In the genomic region with DNA sequence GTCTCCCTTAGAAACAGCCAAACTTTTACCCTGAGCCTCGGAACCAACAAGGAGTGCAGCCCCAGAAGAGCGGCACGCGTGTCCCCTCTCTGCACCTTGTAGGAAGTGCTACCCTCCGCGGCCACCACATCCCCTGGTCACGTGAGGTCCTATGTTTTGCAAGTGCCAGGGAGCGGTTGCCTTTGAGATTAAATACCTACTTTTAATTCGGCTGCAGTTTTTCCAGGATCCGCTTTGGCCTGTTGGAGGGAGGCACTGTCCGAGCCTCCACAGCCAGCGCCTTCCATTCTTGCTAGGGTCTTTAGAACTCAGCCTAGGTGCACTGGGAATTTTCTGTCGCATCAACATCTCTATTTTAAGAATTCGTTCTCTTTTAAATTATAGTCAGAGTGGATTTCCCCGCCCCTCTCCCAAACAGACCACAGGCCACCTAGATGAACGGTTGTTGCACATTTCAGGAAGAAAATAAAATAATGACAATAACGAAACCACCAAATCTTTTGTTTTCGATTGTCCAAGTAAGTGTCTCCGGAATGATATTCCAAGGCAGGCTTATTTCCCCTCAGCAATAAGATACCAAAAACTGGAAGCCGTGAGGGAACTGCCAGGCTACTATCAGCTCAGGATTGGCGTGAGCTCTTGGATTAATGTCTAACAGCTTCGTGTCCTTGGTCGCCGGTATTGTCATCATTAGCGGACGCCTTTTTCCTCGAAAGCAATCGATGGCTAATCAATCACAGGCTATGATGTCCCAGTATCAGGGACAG, we compare ENCODE assay signal across 8 mouse cellular contexts. TPM values are rescaled to one million over a fixed set of nuclear protein-coding genes. Genes with fewer than 3 reads are reported as not detected.
DNase-seq lines count a peak whose midpoint lies in the region; ATAC-seq and TF ChIP-seq lines count a peak whose summit lies in the region.

No protein-coding gene starts in this region.

- peaks cover 15% of the 10 kb centered on the region for H3K4me1 ChIP-seq in forebrain, embryonic 12.5 days
- H3K4me1 ChIP-seq in forebrain, embryonic 16.5 days (replicated peaks; ENCODE audit: control insufficient read depth, insufficient read depth, low read length): peaks cover 19% of the 10 kb centered on the region
- H3K4me1 ChIP-seq in embryonic facial prominence, embryonic 12.5 days: peaks cover 6% of the 10 kb centered on the region; the same call in 1 of the 2 replicates
- H3K4me1 ChIP-seq in hindbrain, postnatal 0 days (ENCODE audit: insufficient read depth, low read length): no peaks in the 10 kb centered on the region
- 0 out of 2 replicates have a peak, but pooled peaks cover 1% of the 10 kb centered on the region for H3K4me1 ChIP-seq in lung, embryonic 14.5 days (ENCODE audit: insufficient read depth)
- H3K4me1 ChIP-seq in neural tube, embryonic 14.5 days (ENCODE audit: control insufficient read depth, insufficient read depth, low read length): 0 out of 2 replicates have a peak, but pooled peaks cover 3% of the 10 kb centered on the region

- H3K36me3 ChIP-seq in forebrain, embryonic 12.5 days (replicated peaks): no peaks in the 10 kb centered on the region
- no peaks in the 10 kb centered on the region for H3K36me3 ChIP-seq in forebrain, embryonic 16.5 days (ENCODE audit: control insufficient read depth, insufficient read depth)
- H3K36me3 ChIP-seq in embryonic facial prominence, embryonic 12.5 days: no peaks in the 10 kb centered on the region
- H3K36me3 ChIP-seq in hindbrain, postnatal 0 days (ENCODE audit: insufficient read depth, low read length): no peaks in the 10 kb centered on the region
- 0 out of 2 replicates have a peak, but pooled peaks cover 6% of the 10 kb centered on the region for H3K36me3 ChIP-seq in lung, embryonic 14.5 days (ENCODE audit: insufficient read depth)
- H3K36me3 ChIP-seq in neural tube, embryonic 14.5 days (ENCODE audit: control insufficient read depth, insufficient read depth, low read length): no peaks in the 10 kb centered on the region

- peaks cover 97% of the 10 kb centered on the region for H3K27me3 ChIP-seq in forebrain, embryonic 12.5 days
- H3K27me3 ChIP-seq in forebrain, embryonic 16.5 days (replicated peaks; ENCODE audit: control insufficient read depth, insufficient read depth, low read length): peaks cover 66% of the 10 kb centered on the region
- peaks cover 78% of the 10 kb centered on the region for H3K27me3 ChIP-seq in embryonic facial prominence, embryonic 12.5 days
- peaks cover 36% of the 10 kb centered on the region for H3K27me3 ChIP-seq in hindbrain, postnatal 0 days (ENCODE audit: insufficient read depth, low read length)
- peaks cover 68% of the 10 kb centered on the region for H3K27me3 ChIP-seq in lung, embryonic 14.5 days (ENCODE audit: insufficient read depth, low read length)
- H3K27me3 ChIP-seq in neural tube, embryonic 14.5 days (ENCODE audit: control insufficient read depth, insufficient read depth, low read length): peaks cover 40% of the 10 kb centered on the region

- no peak for ATAC-seq in forebrain, embryonic 12.5 days (ENCODE audit: low FRiP score)
- no peak for ATAC-seq in forebrain, embryonic 16.5 days
- no peak for ATAC-seq in embryonic facial prominence, embryonic 12.5 days (ENCODE audit: insufficient number of reproducible peaks, insufficient read depth, low FRiP score, low TSS enrichment)
- no peak for ATAC-seq in hindbrain, postnatal 0 days
- ATAC-seq in lung, embryonic 14.5 days (ENCODE audit: insufficient read depth): no peak
- no peak for ATAC-seq in neural tube, embryonic 14.5 days (ENCODE audit: low read depth)

- peak overlapping the region; percentile 91 for H3K4me2 ChIP-seq in forebrain, embryonic 12.5 days
- H3K4me2 ChIP-seq in forebrain, embryonic 16.5 days (ENCODE audit: low read length): no peak overlapping the region
- peak overlapping the region; percentile 79 for H3K4me2 ChIP-seq in embryonic facial prominence, embryonic 12.5 days (replicated peaks)
- peak overlapping the region; percentile 62 for H3K4me2 ChIP-seq in hindbrain, postnatal 0 days (ENCODE audit: low read depth, low read length)
- H3K4me2 ChIP-seq in lung, embryonic 14.5 days: peak overlapping the region; percentile 79
- H3K4me2 ChIP-seq in neural tube, embryonic 14.5 days (ENCODE audit: low read depth, low read length): peak overlapping the region; percentile 51; the same call in 1 of the 2 replicates

- DNase-seq in hindbrain, postnatal 0 days (ENCODE audit: low spot score): no peak
- DNase-seq in lung, embryonic 14.5 days: peak; percentile 49
- no peak for DNase-seq in urinary bladder, postnatal 36 days (ENCODE audit: low spot score in 2 of 2)
- no peak for DNase-seq in yolk sac, embryonic 10.5 days (ENCODE audit: low spot score)

- no peak overlapping the region for H3K27ac ChIP-seq in forebrain, embryonic 12.5 days
- H3K27ac ChIP-seq in forebrain, embryonic 16.5 days (ENCODE audit: low read length): no peak overlapping the region
- no peak overlapping the region for H3K27ac ChIP-seq in embryonic facial prominence, embryonic 12.5 days
- H3K27ac ChIP-seq in hindbrain, postnatal 0 days: no peak overlapping the region
- no peak overlapping the region for H3K27ac ChIP-seq in lung, embryonic 14.5 days (ENCODE audit: low read depth)
- H3K27ac ChIP-seq in neural tube, embryonic 14.5 days (ENCODE audit: low read depth, low read length): no peak overlapping the region

- H3K9ac ChIP-seq in forebrain, embryonic 12.5 days: no peak overlapping the region
- no peak overlapping the region for H3K9ac ChIP-seq in forebrain, embryonic 16.5 days (replicated peaks; ENCODE audit: low read depth, low read length)
- no peak overlapping the region for H3K9ac ChIP-seq in embryonic facial prominence, embryonic 12.5 days
- no peak overlapping the region for H3K9ac ChIP-seq in hindbrain, postnatal 0 days (replicated peaks; ENCODE audit: low read length)
- H3K9ac ChIP-seq in lung, embryonic 14.5 days: peak overlapping the region; percentile 42; the same call in 1 of the 2 replicates
- H3K9ac ChIP-seq in neural tube, embryonic 14.5 days (replicated peaks; ENCODE audit: low read depth, low read length): no peak overlapping the region

- no peak for TF ChIP-seq CTCF in hindbrain, postnatal 0 days (IDR thresholded peaks at IDR 0.05; ENCODE audit: low read depth)
- no peak for TF ChIP-seq CTCF in lung, embryonic 14.5 days (IDR thresholded peaks at IDR 0.05; ENCODE audit: low read depth)

- H3K9me3 ChIP-seq in forebrain, embryonic 12.5 days: no peaks in the 10 kb centered on the region
- no peaks in the 10 kb centered on the region for H3K9me3 ChIP-seq in forebrain, embryonic 16.5 days (ENCODE audit: control insufficient read depth, low read length)
- no peaks in the 10 kb centered on the region for H3K9me3 ChIP-seq in embryonic facial prominence, embryonic 12.5 days
- H3K9me3 ChIP-seq in hindbrain, postnatal 0 days (ENCODE audit: low read length): no peaks in the 10 kb centered on the region
- H3K9me3 ChIP-seq in lung, embryonic 14.5 days (ENCODE audit: low read depth, low read length): no peaks in the 10 kb centered on the region
- H3K9me3 ChIP-seq in neural tube, embryonic 14.5 days (ENCODE audit: control insufficient read depth, low read length): no peaks in the 10 kb centered on the region

- no peak overlapping the region for H3K4me3 ChIP-seq in forebrain, embryonic 12.5 days (replicated peaks)
- no peak overlapping the region; the same call in 1 of the 2 replicates for H3K4me3 ChIP-seq in forebrain, embryonic 16.5 days (replicated peaks; ENCODE audit: low read length)
- no peak overlapping the region for H3K4me3 ChIP-seq in embryonic facial prominence, embryonic 12.5 days
- H3K4me3 ChIP-seq in hindbrain, postnatal 0 days (ENCODE audit: low read length): 0 out of 2 replicates have a peak overlapping the region, but pooled peaks have one; percentile 40
- H3K4me3 ChIP-seq in lung, embryonic 14.5 days (ENCODE audit: low read depth, low read length): peak overlapping the region; percentile 76
- H3K4me3 ChIP-seq in neural tube, embryonic 14.5 days (ENCODE audit: low read depth, low read length): no peak overlapping the region

- WGBS in forebrain, embryonic 12.5 days: 1% methylated on average over 28 of the region's 28 CpGs
- 2% methylated on average over 28 of the region's 28 CpGs for WGBS in forebrain, embryonic 16.5 days
- WGBS in embryonic facial prominence, embryonic 12.5 days: 2% methylated on average over 28 of the region's 28 CpGs
- 3% methylated on average over 28 of the region's 28 CpGs for WGBS in hindbrain, postnatal 0 days
- WGBS in lung, embryonic 14.5 days: 10% methylated on average over 28 of the region's 28 CpGs
- 2% methylated on average over 28 of the region's 28 CpGs for WGBS in neural tube, embryonic 14.5 days

RNA-seq across cellular contexts. Expression of a gene that starts 1.1 kb away (rescaled TPM):
- 2.7 and 3.1 TPM in 2 replicates for polyA plus RNA-seq in forebrain, embryonic 12.5 days (2016; fragmentation: Nextera tagmentation; extraction: Ambion mirVana)
- polyA plus RNA-seq in forebrain, embryonic 16.5 days (2015; fragmentation: Nextera tagmentation; extraction: Ambion mirVana): 1.8 and 2.1 TPM in 2 replicates
- 8.4 and 9.7 TPM in 2 replicates for polyA plus RNA-seq in embryonic facial prominence, embryonic 12.5 days (2016; fragmentation: Nextera tagmentation; extraction: Ambion mirVana)
- total RNA-seq in hindbrain, postnatal 0 days (2014; rRNA removed): 0.58 and 1.8 TPM in 2 replicates
- polyA plus RNA-seq in hindbrain, postnatal 0 days (2015; fragmentation: Nextera tagmentation; extraction: Ambion mirVana): 2.3 and 2.8 TPM in 2 replicates
- polyA plus RNA-seq in lung, embryonic 14.5 days (2014; fragmentation: Nextera tagmentation; extraction: Ambion mirVana): 27.8 and 28.2 TPM in 2 replicates
- polyA plus RNA-seq in neural tube, embryonic 14.5 days (2014; fragmentation: Nextera tagmentation; extraction: Ambion mirVana): 1.6 and 2.2 TPM in 2 replicates

Comparison
In these comparisons a context has a peak if more than half of its experiments do, and no peak if none do; other contexts are left out.
1. H3K4me3 ChIP-seq: peak in hindbrain, postnatal 0 days (single experiment) and lung, embryonic 14.5 days (single experiment); none in forebrain, embryonic 12.5 days (single experiment), forebrain, embryonic 16.5 days (single experiment), embryonic facial prominence, embryonic 12.5 days (single experiment) and neural tube, embryonic 14.5 days (single experiment).